Mouse (Mus musculus) adrenal gland, adult 18-20 months (tissue): ENCODE measurements around the gene Spryd3. TPM values are rescaled to one million over a fixed set of nuclear protein-coding genes. Genes with fewer than 3 reads are reported as not detected.

Experiments
- DNase-seq, 2 experiments: peaks; one replicate each; pipeline ENCODE4 v3.0.0; 2021 to 2022; ENCODE audit warnings: low spot score in 2 of 2
- total RNA-seq, 2 experiments: library from RNA; stranded (reverse); gene quantifications; 1 replicate in 1 of 2; 2 replicates in 1 of 2; pipeline ENCODE4 v1.2.3; 2021

Spryd3 gene
- total RNA-seq, 2 experiments from 2014 or later = 33.0 to 36.9 TPM

- DNase-seq = no peak
Observed at GRCm38 (mm10) chr15:102147674-102148402, 11.8 kb upstream of the Spryd3 start.

- DNase-seq = peak; percentile 43 to 49
Observed at GRCm38 (mm10) chr15:102146882-102147281, 10.8 kb upstream of the Spryd3 start.

GRCm38 (mm10) chr15:102146089-102146488 lies 10.1 kb upstream of the Spryd3 start:
- DNase-seq = no peak

- DNase-seq = peak; percentile 54 to 63
Observed at GRCm38 (mm10) chr15:102145330-102145729, 9.3 kb upstream of the Spryd3 start.

- DNase-seq = no peak
Observed at GRCm38 (mm10) chr15:102144726-102145125, 8.7 kb upstream of the Spryd3 start.

- DNase-seq = no peak
Observed at GRCm38 (mm10) chr15:102144274-102144711, 8.3 kb upstream of the Spryd3 start, which contains the start of gene Igfbp6. TSS of gene Igfbp6 (plus strand) at chr15:102144362.

- no peak for DNase-seq
Observed at GRCm38 (mm10) chr15:102142914-102143912, 7.2 kb upstream of the Spryd3 start.

- no peak for DNase-seq
Observed at GRCm38 (mm10) chr15:102141120-102141519, 5.1 kb upstream of the Spryd3 start.

GRCm38 (mm10) chr15:102135522-102136128 lies 409 bp downstream of the Spryd3 start:
- DNase-seq = no peak

GRCm38 (mm10) chr15:102134709-102135108 lies 1.3 kb downstream of the Spryd3 start:
- DNase-seq = no peak

GRCm38 (mm10) chr15:102133314-102133713 lies 2.7 kb downstream of the Spryd3 start:
- no peak for DNase-seq

GRCm38 (mm10) chr15:102126303-102126702 lies 9.7 kb downstream of the Spryd3 start:
- no peak for DNase-seq

- no peak for DNase-seq
Observed at GRCm38 (mm10) chr15:102120530-102120929, 15.5 kb downstream of the Spryd3 start.

- DNase-seq = no peak
Observed at GRCm38 (mm10) chr15:102119831-102120170, 16.2 kb downstream of the Spryd3 start.

GRCm38 (mm10) chr15:102119121-102119830 lies 16.8 kb downstream of the Spryd3 start:
- no peak for DNase-seq

GRCm38 (mm10) chr15:102118591-102118990 lies 17.4 kb downstream of the Spryd3 start:
- DNase-seq = no peak

GRCm38 (mm10) chr15:102117461-102118443 lies 18.3 kb downstream of the Spryd3 start:
- peak in 1 of 2 experiments; percentile 2 for DNase-seq

GRCm38 (mm10) chr15:102116753-102117415 lies 19.1 kb downstream of the Spryd3 start:
- DNase-seq = no peak

- DNase-seq = no peak
Observed at GRCm38 (mm10) chr15:102115731-102116231, 20.3 kb downstream of the Spryd3 start.
